Mouse (Mus musculus): ENCODE measurements around the gene Gm37240.

GRCm38 (mm10) chr3:84897952-84898351 is 989.4 kb downstream of the Gm37240 start:
- no peak for TF ChIP-seq CTCF (IDR thresholded peaks at IDR 0.05; ENCODE audit: low read depth, low read length)
- no peak for TF ChIP-seq POLR2A (IDR thresholded peaks at IDR 0.05; ENCODE audit: insufficient read depth, low read length)

All from ES-Bruce4 (cell line).